Mouse (Mus musculus): ENCODE data around the gene Gm10803.

DNA sequence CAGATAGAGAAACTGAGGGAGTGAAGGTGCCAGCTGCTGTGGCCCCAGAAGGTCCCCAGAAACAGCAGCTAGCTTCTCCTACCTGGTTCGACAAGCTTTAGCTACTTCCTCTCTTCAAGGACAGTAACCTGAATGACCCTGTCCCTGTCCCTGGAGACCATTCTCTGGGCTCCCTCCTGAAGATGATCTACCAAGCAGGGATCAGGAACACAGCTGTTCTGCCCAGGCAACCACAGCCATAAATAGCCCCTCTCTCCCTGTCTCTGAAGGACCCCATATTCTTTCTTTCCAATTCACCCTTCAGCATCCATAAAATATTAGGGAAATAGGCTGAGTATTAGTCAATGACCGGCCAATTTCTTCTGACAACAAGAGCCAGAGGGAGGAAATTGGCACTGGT lies 18.6 kb upstream of the Gm10803 start:
- no peak for TF ChIP-seq CTCF (conservative IDR thresholded peaks at IDR 0.05; ENCODE audit: insufficient read depth, insufficient read length, low read depth, low read length)
- TF ChIP-seq POLR2A (IDR thresholded peaks at IDR 0.05; ENCODE audit: low read depth, low read length): no peak
